Mouse (Mus musculus) liver, postnatal 0 days (tissue): ENCODE results near the gene Ccdc175. TPM values are rescaled to one million over a fixed set of nuclear protein-coding genes. Genes with fewer than 3 reads are reported as not detected.

Source experiments
- ATAC-seq: fragments of 200-750 bp; cut with Nextera tagmentation; 2 replicates; pipeline ENCODE4 v1.8.0; 2017; ENCODE audit warnings: mild to moderate bottlenecking, moderate library complexity
- DNase-seq: peaks from one replicate; pipeline ENCODE4 v3.0.0-alpha.2; 2016
- H3K27ac ChIP-seq: fragments of 300-500 bp; sonication (generic); 2 replicates; pipeline ENCODE4 v1.5.1; 2014; ENCODE audit warnings: antibody characterized with exemption, moderate library complexity, mild to moderate bottlenecking, low read depth
- H3K27me3 ChIP-seq: fragments of 300-500 bp; sonication (generic); 2 replicates; pipeline ENCODE4 v1.6.1; 2014; ENCODE audit warnings: low read length, control low read depth, mixed read lengths; ENCODE audit not compliant: insufficient read depth
- H3K36me3 ChIP-seq: fragments of 300-500 bp; sonication (generic); replicated peaks from 2 replicates; pipeline ENCODE4 v1.6.1; 2014; ENCODE audit warnings: mild to moderate bottlenecking, control low read depth, low read length, moderate library complexity, mixed read lengths; ENCODE audit not compliant: insufficient read depth
- H3K4me1 ChIP-seq: fragments of 300-500 bp; sonication (generic); 2 replicates; pipeline ENCODE4 v1.6.1; 2014; ENCODE audit warnings: antibody characterized with exemption, mild to moderate bottlenecking, control low read depth; ENCODE audit not compliant: insufficient read depth
- H3K4me2 ChIP-seq: fragments of 300-500 bp; sonication (generic); 2 replicates; pipeline ENCODE4 v1.6.1; 2014; ENCODE audit warnings: low read depth, mild to moderate bottlenecking, low read length, moderate library complexity, mixed read lengths
- H3K4me3 ChIP-seq: fragments of 300-500 bp; sonication (generic); 2 replicates; pipeline ENCODE4 v1.5.1; 2014; ENCODE audit warnings: low read depth, low read length
- H3K9ac ChIP-seq: fragments of 300-500 bp; sonication (generic); replicated peaks from 2 replicates; pipeline ENCODE4 v1.6.1; 2014; ENCODE audit warnings: mild to moderate bottlenecking, moderate library complexity
- H3K9me3 ChIP-seq: fragments of 300-500 bp; sonication (generic); 2 replicates; pipeline ENCODE4 v1.6.1; 2016; ENCODE audit warnings: mild to moderate bottlenecking, control low read depth, low read length, mixed read lengths
- CTCF ChIP-seq: sonication (generic); IDR thresholded peaks from 2 replicates; pipeline ENCODE4 v1.5.1; 2016; ENCODE audit warnings: antibody characterized with exemption, low read depth
- EP300 ChIP-seq: IDR thresholded peaks from 2 replicates; pipeline ENCODE4 v1.6.1; 2016; ENCODE audit warnings: antibody characterized with exemption, low read depth, mild to moderate bottlenecking
- WGBS: fragments of 180-500 bp; shearing (Covaris S2); extraction: QIAGEN DNeasy Blood & Tissue Kit; methylation state at CpG from one replicate; pipeline ENCODE4 v1.1.7; 2014; ENCODE audit not compliant: insufficient replicate concordance; 5-methylcytosine and 5-hydroxymethylcytosine counted together
- microRNA-seq: library from miRNA; unstranded; fragments of <30 nt; microRNA quantifications from one replicate; pipeline ENCODE4, GENCODE M21; 2016
- polyA plus RNA-seq: library from polyadenylated mRNA; unstranded; fragments of >200 nt; fragmentation: Nextera tagmentation; extraction: Ambion mirVana; gene quantifications from 2 replicates; pipeline ENCODE4 v1.2.1, GENCODE M21; 2015

Ccdc175 gene
- polyA plus RNA-seq, 1 experiment from 2014 or later: not detected

GRCm38 (mm10) chr12:72057780-72058179 lies 127.0 kb downstream of the Ccdc175 start:
- WGBS: 66% methylated on average over 1 of the region's 1 CpGs
- no peaks in the 10 kb centered on the region for H3K27me3 ChIP-seq
- H3K4me3 ChIP-seq: no peak overlapping the region
- H3K4me2 ChIP-seq: no peak overlapping the region
- H3K9me3 ChIP-seq: no peaks in the 10 kb centered on the region
- ATAC-seq (no peak), DNase-seq (no peak)
- no peak overlapping the region for H3K9ac ChIP-seq
- H3K36me3 ChIP-seq: no peaks in the 10 kb centered on the region
- TF ChIP-seq EP300 (no peak), CTCF (no peak)
- no peaks in the 10 kb centered on the region for H3K4me1 ChIP-seq
- H3K27ac ChIP-seq: no peak overlapping the region

- H3K9me3 ChIP-seq: no peaks in the 10 kb centered on the region
- ATAC-seq (no peak), DNase-seq (no peak)
- TF ChIP-seq EP300 (no peak), CTCF (no peak)
- no peak overlapping the region for H3K4me3 ChIP-seq
- H3K27me3 ChIP-seq: no peaks in the 10 kb centered on the region
- no peaks in the 10 kb centered on the region for H3K4me1 ChIP-seq
- H3K9ac ChIP-seq: no peak overlapping the region
- H3K36me3 ChIP-seq: no peaks in the 10 kb centered on the region
- H3K4me2 ChIP-seq: no peak overlapping the region
- no peak overlapping the region for H3K27ac ChIP-seq
- 45% methylated on average over 6 of the region's 6 CpGs for WGBS
These were observed 131.0 kb downstream of the Ccdc175 start for GRCm38 (mm10) chr12:72053851-72054250.

GRCm38 (mm10) chr12:72053303-72053702 lies 131.5 kb downstream of the Ccdc175 start:
- WGBS: 31% methylated on average over 6 of the region's 6 CpGs
- no peak overlapping the region for H3K4me2 ChIP-seq
- ATAC-seq (no peak), DNase-seq (no peak)
- no peaks in the 10 kb centered on the region for H3K9me3 ChIP-seq
- H3K36me3 ChIP-seq: no peaks in the 10 kb centered on the region
- H3K9ac ChIP-seq: no peak overlapping the region
- H3K27me3 ChIP-seq: no peaks in the 10 kb centered on the region
- TF ChIP-seq CTCF (peak; percentile 61), EP300 (no peak)
- H3K4me3 ChIP-seq: no peak overlapping the region
- H3K27ac ChIP-seq: no peak overlapping the region
- no peaks in the 10 kb centered on the region for H3K4me1 ChIP-seq

GRCm38 (mm10) chr12:72052571-72052970 lies 132.3 kb downstream of the Ccdc175 start:
- no peak overlapping the region for H3K4me2 ChIP-seq
- H3K4me3 ChIP-seq: no peak overlapping the region
- ATAC-seq (no peak), DNase-seq (no peak)
- no peaks in the 10 kb centered on the region for H3K4me1 ChIP-seq
- H3K27me3 ChIP-seq: no peaks in the 10 kb centered on the region
- H3K27ac ChIP-seq: no peak overlapping the region
- H3K36me3 ChIP-seq: no peaks in the 10 kb centered on the region
- H3K9me3 ChIP-seq: no peaks in the 10 kb centered on the region
- 72% methylated on average over 6 of the region's 6 CpGs for WGBS
- H3K9ac ChIP-seq: no peak overlapping the region
- TF ChIP-seq CTCF (no peak), EP300 (no peak)

Small RNAs within 50 kb of the gene (microRNA-seq; reads per million reads assigned to microRNA genes)
- gene Gm24466: not detected

Other genes starting within 250 kb of the Ccdc175 start
- 0.60 and 0.75 TPM in 2 replicates for gene Gpr135, start 113.9 kb downstream of the Ccdc175 start, polyA plus RNA-seq
- 19.2 and 20.2 TPM in 2 replicates for gene L3hypdh, start 99.6 kb downstream of the Ccdc175 start, polyA plus RNA-seq
- 28.1 and 28.6 TPM in 2 replicates for gene Jkamp, start 99.4 kb downstream of the Ccdc175 start, polyA plus RNA-seq
- gene Rtn1, start 224.0 kb upstream of the Ccdc175 start, polyA plus RNA-seq: 0.85 and 1.5 TPM in 2 replicates